Mouse (Mus musculus): ENCODE measurements around the gene Ildr1.

Gene Ildr1

GRCm38 (mm10) chr16:36771244-36771643, 77.5 kb downstream of the Ildr1 start:
- DNase-seq (ENCODE audit: low read depth, low spot score) = no peak

GRCm38 (mm10) chr16:36771703-36772102, 77.9 kb downstream of the Ildr1 start:
- no peak for DNase-seq (ENCODE audit: low read depth, low spot score)

- no peak for DNase-seq (ENCODE audit: low read depth, low spot score)
Measured at GRCm38 (mm10) chr16:36772996-36773395, 79.2 kb downstream of the Ildr1 start.

DNA sequence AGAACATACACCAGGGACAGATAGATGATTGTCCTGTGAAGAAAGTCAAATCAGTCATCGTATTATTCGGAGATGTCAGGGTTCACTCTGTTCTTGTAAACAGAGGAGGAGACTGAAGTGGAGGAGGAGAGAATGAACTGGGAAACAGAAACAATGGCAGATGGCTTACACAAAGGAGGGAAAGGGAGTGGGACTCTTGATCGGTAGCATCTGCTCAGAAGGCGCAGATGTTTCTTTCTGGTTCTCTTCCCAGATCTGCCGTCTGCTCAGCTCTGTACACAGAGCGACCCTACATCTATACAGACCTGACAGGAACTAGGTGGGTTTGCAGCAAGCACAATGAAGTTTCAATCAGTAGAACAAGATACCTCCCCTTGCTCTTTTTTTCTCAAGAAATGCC, 81.9 kb downstream of the Ildr1 start:
- no peak for DNase-seq (ENCODE audit: low read depth, low spot score)

Measured in ZHBTc4 (cell line).